Mouse (Mus musculus): ENCODE results near the gene Selenbp2. TPM values are rescaled to one million over a fixed set of nuclear protein-coding genes. Genes with fewer than 3 reads are reported as not detected.
"Not testable (repeated sequence)": the region's sequence is repeated elsewhere in the genome, so short reads cannot be mapped to it uniquely, and the experiment has no call there.

Selenbp2 gene
- polyA plus RNA-seq, 1 experiment from 2014 or later = 1.1 TPM

- Histone ChIP-seq H3K36me3 (no peaks in the 10 kb centered on the region), H3K4me2 (no peak overlapping the region), H3K9ac (no peak overlapping the region), H3K9me3 (no peaks in the 10 kb centered on the region), H3K4me3 (no peak overlapping the region), H3K4me1 (no peaks in the 10 kb centered on the region), H3K27me3 (no peaks in the 10 kb centered on the region), H3K27ac (no peak overlapping the region)
- WGBS = 66% methylated on average over 8 of the region's 8 CpGs
- no peak for ATAC-seq (ENCODE audit: insufficient number of reproducible peaks, insufficient read depth, low FRiP score, low TSS enrichment, low read depth)
These were observed 14.0 kb upstream of the Selenbp2 start for GRCm38 (mm10) chr3:94679351-94679841.

- ATAC-seq (ENCODE audit: insufficient number of reproducible peaks, insufficient read depth, low FRiP score, low TSS enrichment, low read depth); H3K27ac ChIP-seq; H3K36me3 ChIP-seq; H3K4me2 ChIP-seq; H3K9ac ChIP-seq; H3K27me3 ChIP-seq; H3K9me3 ChIP-seq; H3K4me1 ChIP-seq; H3K4me3 ChIP-seq: not testable (repeated sequence)
- 88% methylated on average over 12 of the region's 12 CpGs for WGBS
These were observed 13.3 kb upstream of the Selenbp2 start for GRCm38 (mm10) chr3:94680032-94680431.

- Histone ChIP-seq H3K9me3 (no peaks in the 10 kb centered on the region), H3K9ac (no peak overlapping the region), H3K36me3 (no peaks in the 10 kb centered on the region), H3K27ac (no peak overlapping the region), H3K4me1 (no peaks in the 10 kb centered on the region), H3K4me2 (no peak overlapping the region), H3K27me3 (no peaks in the 10 kb centered on the region), H3K4me3 (no peak overlapping the region)
- 89% methylated on average over 16 of the region's 16 CpGs for WGBS
- no peak for ATAC-seq (ENCODE audit: insufficient number of reproducible peaks, insufficient read depth, low FRiP score, low TSS enrichment, low read depth)
These were observed 12.6 kb upstream of the Selenbp2 start for GRCm38 (mm10) chr3:94680783-94681182.

GRCm38 (mm10) chr3:94683646-94684045 lies 9.7 kb upstream of the Selenbp2 start:
- no peaks in the 10 kb centered on the region for H3K9me3 ChIP-seq

GRCm38 (mm10) chr3:94685989-94686772 lies 7.2 kb upstream of the Selenbp2 start:
- H3K4me2 ChIP-seq; H3K36me3 ChIP-seq; H3K9me3 ChIP-seq; H3K4me1 ChIP-seq; H3K9ac ChIP-seq; H3K4me3 ChIP-seq; H3K27me3 ChIP-seq; ATAC-seq (ENCODE audit: insufficient number of reproducible peaks, insufficient read depth, low FRiP score, low TSS enrichment, low read depth); H3K27ac ChIP-seq: not testable (repeated sequence)
- WGBS = 86% methylated on average over 8 of the region's 8 CpGs

More at GRCm38 (mm10) chr3:94683646-94684045, 9.7 kb upstream of the Selenbp2 start:
- Histone ChIP-seq H3K4me2 (no peak overlapping the region), H3K4me3 (no peak overlapping the region), H3K4me1 (no peaks in the 10 kb centered on the region), H3K27me3 (no peaks in the 10 kb centered on the region), H3K27ac (no peak overlapping the region), H3K9ac (no peak overlapping the region), H3K36me3 (no peaks in the 10 kb centered on the region)
- no peak for ATAC-seq (ENCODE audit: insufficient number of reproducible peaks, insufficient read depth, low FRiP score, low TSS enrichment, low read depth)
- WGBS = 81% methylated on average over 6 of the region's 6 CpGs

- not testable (repeated sequence) for H3K9ac ChIP-seq; H3K4me3 ChIP-seq; H3K36me3 ChIP-seq; ATAC-seq (ENCODE audit: insufficient number of reproducible peaks, insufficient read depth, low FRiP score, low TSS enrichment, low read depth); H3K27me3 ChIP-seq; H3K9me3 ChIP-seq; H3K27ac ChIP-seq; H3K4me2 ChIP-seq
- H3K4me1 ChIP-seq = peaks cover 13% of the 10 kb centered on the region
- WGBS = 80% methylated on average over 3 of the region's 3 CpGs
These were observed 4.7 kb upstream of the Selenbp2 start for GRCm38 (mm10) chr3:94688698-94689097.

GRCm38 (mm10) chr3:94689195-94689594 lies 4.2 kb upstream of the Selenbp2 start:
- H3K4me3 ChIP-seq; H3K27ac ChIP-seq; H3K9me3 ChIP-seq; H3K4me2 ChIP-seq; H3K9ac ChIP-seq; ATAC-seq (ENCODE audit: insufficient number of reproducible peaks, insufficient read depth, low FRiP score, low TSS enrichment, low read depth); H3K36me3 ChIP-seq; H3K27me3 ChIP-seq: not testable (repeated sequence)
- 57% methylated on average over 1 of the region's 1 CpGs for WGBS
- H3K4me1 ChIP-seq = peaks cover 13% of the 10 kb centered on the region

GRCm38 (mm10) chr3:94690162-94690561 lies 3.2 kb upstream of the Selenbp2 start:
- WGBS = 56% methylated on average over 6 of the region's 6 CpGs
- H3K27ac ChIP-seq; H3K27me3 ChIP-seq; ATAC-seq (ENCODE audit: insufficient number of reproducible peaks, insufficient read depth, low FRiP score, low TSS enrichment, low read depth); H3K36me3 ChIP-seq; H3K4me3 ChIP-seq; H3K9ac ChIP-seq; H3K9me3 ChIP-seq; H3K4me2 ChIP-seq: not testable (repeated sequence)
- peaks cover 13% of the 10 kb centered on the region for H3K4me1 ChIP-seq

GRCm38 (mm10) chr3:94690616-94691247 lies 2.6 kb upstream of the Selenbp2 start:
- Histone ChIP-seq H3K4me2 (no peak overlapping the region), H3K4me3 (no peak overlapping the region), H3K9me3 (no peaks in the 10 kb centered on the region), H3K27me3 (no peaks in the 10 kb centered on the region), H3K9ac (no peak overlapping the region), H3K4me1 (peaks cover 13% of the 10 kb centered on the region), H3K27ac (no peak overlapping the region), H3K36me3 (no peaks in the 10 kb centered on the region)
- no peak for ATAC-seq (ENCODE audit: insufficient number of reproducible peaks, insufficient read depth, low FRiP score, low TSS enrichment, low read depth)

GRCm38 (mm10) chr3:94691694-94692093 lies 1.7 kb upstream of the Selenbp2 start:
- not testable (repeated sequence) for H3K4me3 ChIP-seq; H3K27ac ChIP-seq; H3K36me3 ChIP-seq; H3K27me3 ChIP-seq; ATAC-seq (ENCODE audit: insufficient number of reproducible peaks, insufficient read depth, low FRiP score, low TSS enrichment, low read depth); H3K9me3 ChIP-seq; H3K4me2 ChIP-seq; H3K9ac ChIP-seq
- H3K4me1 ChIP-seq = peaks cover 13% of the 10 kb centered on the region
- WGBS = 81% methylated on average over 4 of the region's 4 CpGs

- 74% methylated on average over 5 of the region's 8 CpGs for WGBS
- not testable (repeated sequence) for H3K36me3 ChIP-seq
These were observed 518 bp downstream of the Selenbp2 start for GRCm38 (mm10) chr3:94693874-94694273.

GRCm38 (mm10) chr3:94695591-94695990 lies 2.2 kb downstream of the Selenbp2 start:
- ATAC-seq (ENCODE audit: insufficient number of reproducible peaks, insufficient read depth, low FRiP score, low TSS enrichment, low read depth); H3K9ac ChIP-seq; H3K4me2 ChIP-seq; H3K27me3 ChIP-seq; H3K4me3 ChIP-seq; H3K36me3 ChIP-seq; H3K27ac ChIP-seq; H3K9me3 ChIP-seq: not testable (repeated sequence)
- peaks cover 13% of the 10 kb centered on the region for H3K4me1 ChIP-seq
- WGBS = 87% methylated on average over 6 of the region's 6 CpGs

More at GRCm38 (mm10) chr3:94693874-94694273, 518 bp downstream of the Selenbp2 start:
- not testable (repeated sequence) for H3K4me2 ChIP-seq; H3K4me3 ChIP-seq; H3K27ac ChIP-seq; H3K27me3 ChIP-seq; H3K9me3 ChIP-seq; ATAC-seq (ENCODE audit: insufficient number of reproducible peaks, insufficient read depth, low FRiP score, low TSS enrichment, low read depth); H3K9ac ChIP-seq
- peaks cover 13% of the 10 kb centered on the region for H3K4me1 ChIP-seq

Measured in embryonic facial prominence, embryonic 13.5 days (tissue).